Mouse (Mus musculus) megakaryocyte progenitor cell, adult 5-6 weeks (primary cell): Measurements from ENCODE around the gene Nphp3. TPM values are rescaled to one million over a fixed set of nuclear protein-coding genes. Genes with fewer than 3 reads are reported as not detected.

Experiments used
- ATAC-seq: replicated peaks from 2 replicates; pipeline ENCODE4 v1.8.0; 2016; ENCODE audit warnings: mild to moderate bottlenecking, moderate TSS enrichment, inconsistent platforms; ENCODE audit not compliant: poor library complexity
- total RNA-seq, 2 experiments: library from RNA; stranded (forward) in 1 of 2; stranded (reverse) in 1 of 2; fragments of 157-497, 149-512 nt in 1 of 2; fragments of 200-1000 nt in 1 of 2; gene quantifications; 2 replicates each; pipeline versions ENCODE4 v1.2.3 to v1.2.4; 2015 to 2017

The Nphp3 gene
- total RNA-seq (2015) (1.3 and 8.9 TPM in 2 replicates), total RNA-seq (2017) (2.4 and 3.3 TPM in 2 replicates)

DNA sequence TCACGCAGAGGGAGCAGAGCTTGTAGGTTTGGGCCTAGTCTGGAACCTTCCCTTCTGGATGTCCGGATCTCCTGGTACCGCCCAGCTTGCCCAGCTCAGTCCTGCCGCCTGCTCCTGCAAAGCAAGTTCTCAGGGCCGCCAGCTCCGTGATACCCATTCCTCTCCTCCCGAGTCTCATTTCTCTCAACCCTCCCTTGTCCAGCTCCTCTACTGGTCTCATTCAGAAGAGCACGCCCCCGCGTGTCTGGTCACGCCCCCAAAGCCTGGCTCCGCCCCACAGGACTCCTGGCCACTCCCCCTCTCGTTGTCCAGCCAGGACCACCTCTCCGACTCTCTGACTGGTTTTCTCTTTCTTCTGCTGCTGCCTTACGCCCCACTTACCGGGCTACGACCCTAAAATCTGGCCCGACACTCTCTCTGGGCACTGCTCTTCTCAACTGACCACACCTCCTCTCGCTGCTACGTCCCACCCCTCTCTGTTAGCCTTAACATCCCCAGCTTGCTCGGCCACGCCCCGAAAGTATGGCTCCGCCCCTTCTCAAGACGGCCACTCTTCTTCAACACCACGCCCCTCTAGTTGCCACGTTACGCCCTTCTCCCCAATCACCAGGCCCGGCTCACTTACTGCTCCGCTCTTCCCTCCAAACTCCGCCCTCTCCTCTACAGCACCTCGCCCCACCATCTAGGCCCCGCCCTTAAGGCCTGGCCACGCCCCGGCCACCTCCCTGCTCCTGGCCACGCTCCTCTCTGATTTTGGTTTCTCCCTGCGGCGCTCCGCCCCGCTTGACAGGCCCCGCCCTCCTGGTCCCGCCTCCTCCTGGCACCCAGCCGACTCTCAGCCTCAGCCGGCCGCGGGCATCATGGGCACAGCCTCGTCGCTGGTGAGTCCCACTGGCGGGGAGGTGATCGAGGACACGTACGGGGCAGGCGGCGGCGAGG, at the start of gene Nphp3:
Nphp3 (plus strand) TSS at position 624 of the 939 bp plus-strand sequence.
- peak; percentile 89 for ATAC-seq

GRCm38 (mm10) chr9:103958722-103959121, 43.6 kb upstream of the Nphp3 start:
- no peak for ATAC-seq

- ATAC-seq, result no peak
These were observed 42.4 kb upstream of the Nphp3 start for GRCm38 (mm10) chr9:103959989-103960388.

DNA sequence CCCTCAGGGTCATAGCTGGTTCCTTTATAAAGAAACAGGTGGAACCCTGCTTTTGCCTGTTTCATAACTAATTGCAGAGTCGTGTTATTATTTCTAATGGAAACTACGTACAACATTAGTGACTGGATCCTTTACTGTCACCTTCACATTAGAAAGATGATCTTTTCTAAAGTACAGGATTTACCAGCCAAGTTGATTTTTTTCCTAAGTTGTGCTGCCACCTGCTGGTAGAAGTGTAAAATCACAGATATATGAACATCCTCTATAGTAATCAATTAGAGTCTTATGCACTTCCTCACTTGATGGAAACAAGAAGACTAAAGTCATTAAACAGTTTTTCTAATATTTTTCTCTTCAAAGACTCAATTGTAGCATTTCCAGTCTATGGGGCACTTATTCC, 5.8 kb upstream of the Nphp3 start:
- peak; percentile 88 for ATAC-seq

- ATAC-seq, result no peak
These were observed 1.7 kb upstream of the Nphp3 start for GRCm38 (mm10) chr9:104000601-104001000.

DNA sequence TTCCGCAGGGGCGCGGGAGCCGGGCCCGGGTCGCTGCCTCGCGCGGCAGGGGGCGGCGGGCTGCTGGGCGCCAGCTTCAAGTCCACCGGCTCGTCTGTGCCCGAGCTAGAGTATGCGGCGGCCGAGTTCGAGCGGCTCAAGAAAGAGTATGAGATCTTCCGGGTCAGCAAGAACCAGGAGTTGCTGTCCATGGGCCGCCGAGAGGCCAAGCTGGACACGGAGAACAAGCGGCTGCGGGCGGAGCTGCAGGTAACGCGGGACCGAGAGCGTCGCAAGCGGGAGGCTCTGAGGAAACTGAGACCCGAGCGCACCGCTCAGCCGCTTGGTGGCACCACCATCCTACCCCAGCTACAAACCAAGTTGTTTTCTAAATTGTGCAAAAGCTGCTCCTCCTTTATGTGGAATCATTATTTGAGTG, 578 bp downstream of the Nphp3 start:
- peak; percentile 56 for ATAC-seq

DNA sequence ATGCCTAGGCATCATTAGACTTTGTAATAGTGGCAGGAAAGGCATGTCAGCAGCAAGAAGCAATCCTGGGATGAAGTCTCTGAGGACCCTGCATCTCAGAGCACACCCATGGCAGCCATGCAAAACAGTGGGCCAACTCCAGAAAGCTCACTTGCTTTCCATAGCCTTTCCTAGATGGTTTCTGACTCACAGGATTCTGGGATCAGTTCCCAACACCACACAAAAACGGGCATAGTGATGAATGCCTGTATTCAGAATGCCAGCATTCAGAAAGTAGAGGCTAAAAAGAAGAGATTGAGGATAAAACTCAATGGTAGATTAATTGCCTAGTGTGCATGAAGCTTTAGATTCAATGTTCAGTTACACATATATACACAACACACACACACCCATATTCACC, 12.2 kb downstream of the Nphp3 start:
- ATAC-seq, result no peak

DNA sequence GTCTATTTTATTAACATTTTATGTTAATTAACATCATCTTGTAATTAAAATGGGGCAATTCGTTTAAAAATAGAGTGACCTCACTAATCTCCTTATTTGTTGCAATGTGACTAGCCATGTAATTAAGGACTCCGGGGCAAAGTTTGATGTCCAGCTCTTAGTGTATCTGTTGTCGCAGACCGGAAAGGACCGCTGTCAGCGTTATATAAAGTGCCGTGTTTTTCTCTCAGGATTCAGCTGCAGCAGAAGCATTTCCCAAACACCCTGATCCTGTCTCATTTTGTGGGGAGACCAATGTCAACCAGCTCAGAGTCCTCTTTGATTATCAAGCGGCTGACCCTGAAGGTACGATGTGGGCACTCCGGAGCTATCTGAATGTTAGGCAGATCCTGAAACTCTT, 18.7 kb downstream of the Nphp3 start:
- no peak for ATAC-seq

DNA sequence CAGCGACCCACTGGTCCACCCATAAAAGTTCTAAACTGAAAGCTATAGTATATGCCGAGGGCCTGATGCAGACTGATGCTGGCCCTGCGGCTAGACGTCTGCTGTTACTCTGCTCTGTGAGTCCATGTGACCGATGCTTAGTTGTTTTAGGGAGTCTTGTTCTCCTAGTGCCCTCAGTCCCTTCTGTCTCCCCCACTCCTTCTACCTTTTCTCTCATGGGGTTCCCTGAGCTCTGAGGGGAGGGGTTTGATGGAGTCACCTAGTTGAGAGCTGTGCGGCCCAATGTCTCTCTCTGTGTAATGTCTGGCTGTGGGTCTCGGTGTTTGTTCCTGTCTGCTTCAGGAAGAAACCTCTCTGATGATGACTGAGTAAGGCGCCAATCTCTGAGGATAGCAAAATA, 24.8 kb downstream of the Nphp3 start:
- ATAC-seq, result no peak

DNA sequence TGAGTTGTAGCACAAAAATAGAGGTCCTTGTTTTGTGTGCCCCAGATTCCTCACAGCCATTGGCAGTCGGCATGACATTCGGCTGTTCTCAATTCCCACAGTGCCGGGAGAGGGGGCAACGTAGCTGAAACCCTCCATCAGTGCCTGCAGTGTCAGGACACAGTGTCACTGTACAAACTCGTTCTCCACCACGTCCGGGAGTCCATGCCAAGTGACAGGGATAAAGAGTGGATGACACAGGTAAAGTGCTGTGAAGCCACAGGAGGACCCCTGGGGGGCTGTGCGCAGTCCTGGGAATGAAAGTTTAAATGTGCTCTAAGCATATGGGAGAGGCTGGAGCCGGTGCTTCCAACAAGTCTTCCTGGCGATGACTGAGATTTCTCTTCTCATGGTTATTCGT, 27.5 kb downstream of the Nphp3 start:
- ATAC-seq, result no peak

GRCm38 (mm10) chr9:104034231-104034630, 31.9 kb downstream of the Nphp3 start:
- no peak for ATAC-seq

GRCm38 (mm10) chr9:104034718-104035117, 32.4 kb downstream of the Nphp3 start:
- ATAC-seq, result no peak

GRCm38 (mm10) chr9:104035261-104036015, 33.1 kb downstream of the Nphp3 start:
- peak; percentile 98 for ATAC-seq

DNA sequence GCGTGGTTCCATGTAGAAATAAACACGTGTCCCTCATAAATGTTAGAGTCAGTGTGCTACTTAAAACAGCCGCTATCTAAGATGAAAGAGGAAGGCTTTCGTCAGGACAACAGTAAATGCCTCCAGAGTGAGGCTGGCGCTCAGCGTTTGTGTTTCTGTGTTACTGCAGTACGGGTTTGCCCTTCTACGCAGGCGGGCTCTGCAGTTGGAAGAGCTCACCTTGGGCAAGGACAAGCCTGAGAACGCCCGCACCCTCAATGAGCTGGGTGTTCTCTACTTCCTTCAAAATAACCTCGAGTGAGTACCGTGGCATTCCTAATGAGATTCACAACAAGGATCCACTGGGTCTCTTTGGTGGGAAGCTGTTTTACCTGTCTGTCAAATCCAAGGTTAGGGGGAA, 35.9 kb downstream of the Nphp3 start:
- ATAC-seq, result no peak

DNA sequence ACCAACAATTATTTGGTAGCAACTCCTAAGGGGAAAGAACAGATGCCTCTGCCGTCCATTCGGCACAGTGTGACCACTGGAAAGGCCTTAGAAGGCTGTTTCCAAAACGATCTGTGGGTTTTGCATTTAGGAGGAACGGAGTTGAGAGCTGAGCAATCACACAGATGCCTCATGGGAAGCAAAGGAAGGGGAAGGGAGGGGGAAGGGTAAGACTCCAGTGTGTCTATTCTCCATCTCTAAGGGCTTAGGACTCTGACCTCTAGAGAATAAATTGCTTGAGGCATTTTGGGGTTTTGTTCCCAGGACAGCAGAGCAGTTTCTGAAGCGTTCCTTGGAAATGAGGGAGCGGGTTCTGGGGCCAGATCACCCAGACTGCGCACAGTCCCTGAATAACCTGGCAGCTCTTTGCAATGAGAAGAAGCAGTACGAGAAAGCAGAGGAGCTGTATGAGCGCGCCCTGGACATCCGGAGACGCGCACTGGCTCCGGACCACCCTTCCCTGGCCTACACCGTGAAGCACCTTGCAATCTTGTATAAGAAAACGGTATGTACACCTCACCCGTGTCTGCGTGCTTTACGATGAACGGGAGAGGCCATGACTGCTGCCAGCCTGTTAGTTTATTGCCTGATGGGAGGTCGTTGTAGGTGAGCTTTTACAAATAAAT, 36.8 kb downstream of the Nphp3 start:
- ATAC-seq, result no peak

DNA sequence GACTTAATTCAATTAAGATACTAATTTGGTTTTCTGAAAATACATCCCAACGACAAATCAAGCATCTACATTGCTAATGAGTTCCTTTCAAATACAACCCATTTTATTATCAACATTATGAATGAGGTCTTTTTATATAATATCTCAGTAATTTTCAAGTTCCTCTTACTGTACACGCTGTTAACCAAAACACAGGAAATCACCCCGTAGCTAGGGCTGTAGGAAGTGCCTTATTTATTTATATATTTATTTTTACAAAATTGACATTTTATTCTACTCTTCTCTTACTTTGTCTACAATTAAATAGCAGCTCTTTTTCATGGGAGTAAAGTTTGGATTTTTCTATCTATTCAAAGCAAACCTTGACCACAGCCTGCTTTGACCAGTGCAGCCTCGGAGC, 37.4 kb downstream of the Nphp3 start:
- ATAC-seq, result no peak

- no peak for ATAC-seq
These were observed 38.0 kb downstream of the Nphp3 start, which contains the start of gene Gm28305 for GRCm38 (mm10) chr9:104040362-104040761. TSS of gene Gm28305 (plus strand) at chr9:104040662.

- ATAC-seq, result no peak
These were observed 41.3 kb downstream of the Nphp3 start for GRCm38 (mm10) chr9:104043676-104044075.

DNA sequence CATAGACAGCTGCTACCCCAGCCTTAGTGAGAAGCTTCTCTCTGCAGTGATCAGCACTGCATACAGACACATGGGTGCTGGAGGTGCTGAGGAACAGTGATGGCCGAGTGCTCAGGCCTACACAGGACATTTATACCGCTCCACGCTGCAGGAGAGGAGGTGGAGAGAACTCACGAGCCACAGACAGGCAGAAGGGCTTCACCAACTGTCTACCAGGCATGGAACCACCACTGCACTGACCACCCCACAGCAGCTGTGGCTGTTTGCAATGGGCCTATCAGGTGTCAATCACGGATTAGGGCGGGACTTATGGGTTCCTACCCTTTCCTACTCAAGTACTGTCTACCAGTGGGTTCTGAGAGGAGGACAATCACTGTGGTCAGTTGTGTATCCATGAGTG, 48.7 kb downstream of the Nphp3 start:
- ATAC-seq, result no peak

GRCm38 (mm10) chr9:104062430-104063243, 60.3 kb downstream of the Nphp3 start, which contains the start of gene Uba5:
TSS of gene Uba5 (minus strand) at chr9:104063134.
- peak; percentile 81 for ATAC-seq
